Mouse (Mus musculus) megakaryocyte, embryonic 14.5 days (primary cell): Measurements from ENCODE around the gene Fkbp5. TPM values are rescaled to one million over a fixed set of nuclear protein-coding genes. Genes with fewer than 3 reads are reported as not detected.

Source experiments
- H3K27me3 ChIP-seq: replicated peaks from 2 replicates; pipeline ENCODE3; 2012; ENCODE audit warnings: inconsistent platforms
- H3K36me3 ChIP-seq: replicated peaks from 2 replicates; pipeline ENCODE3; 2012; ENCODE audit warnings: low read length, inconsistent platforms, mixed read lengths
- H3K4me1 ChIP-seq: 2 replicates; pipeline ENCODE4 v1.6.1; 2012; ENCODE audit warnings: inconsistent platforms
- H3K4me3 ChIP-seq: replicated peaks from 2 replicates; pipeline ENCODE3; 2012; ENCODE audit warnings: moderate library complexity, mild to moderate bottlenecking, inconsistent platforms
- H3K9me3 ChIP-seq: 2 replicates; pipeline ENCODE4 v1.6.1; 2012; ENCODE audit warnings: inconsistent platforms
- FLI1 ChIP-seq: IDR thresholded peaks from 2 replicates; pipeline ENCODE4 v1.6.1; 2012; ENCODE audit warnings: low read length, inconsistent platforms, mixed read lengths
- GATA1 ChIP-seq: IDR thresholded peaks from 3 replicates; pipeline ENCODE4 v1.6.1; 2012; ENCODE audit warnings: mixed read lengths, low read length, inconsistent platforms, borderline replicate concordance
- polyA plus RNA-seq: library from polyadenylated mRNA; stranded (reverse); fragments of >175 nt; gene quantifications from 2 replicates; pipeline ENCODE4 v1.2.3, GENCODE M21; 2012; ENCODE audit warnings: low replicate concordance; ENCODE audit not compliant: insufficient read depth

The Fkbp5 gene
- polyA plus RNA-seq, 1 experiment = 25.1 TPM

- Histone ChIP-seq H3K9me3 (no peaks in the 10 kb centered on the region; the same call in 1 of the 2 replicates), H3K36me3 (no peaks in the 10 kb centered on the region), H3K27me3 (peaks cover 49% of the 10 kb centered on the region), H3K4me1 (peaks cover 12% of the 10 kb centered on the region), H3K4me3 (peak overlapping the region; percentile 79)
- TF ChIP-seq GATA1 (no peak), FLI1 (no peak)
These were observed 131.0 kb downstream of the Fkbp5 start for GRCm38 (mm10) chr17:28386150-28386905.

- Histone ChIP-seq H3K36me3 (no peaks in the 10 kb centered on the region), H3K27me3 (peaks cover 59% of the 10 kb centered on the region), H3K4me3 (no peak overlapping the region), H3K4me1 (peaks cover 13% of the 10 kb centered on the region), H3K9me3 (no peaks in the 10 kb centered on the region; the same call in 1 of the 2 replicates)
- TF ChIP-seq FLI1 (no peak), GATA1 (no peak)
These were observed 133.0 kb downstream of the Fkbp5 start for GRCm38 (mm10) chr17:28384298-28384697.

- TF ChIP-seq FLI1 = no peak
- TF ChIP-seq GATA1 = no peak
- peaks cover 18% of the 10 kb centered on the region for H3K4me1 ChIP-seq
- H3K9me3 ChIP-seq = no peaks in the 10 kb centered on the region; the same call in 1 of the 2 replicates
- no peak overlapping the region for H3K4me3 ChIP-seq
- H3K36me3 ChIP-seq = no peaks in the 10 kb centered on the region
- peaks cover 45% of the 10 kb centered on the region for H3K27me3 ChIP-seq
These were observed 137.1 kb downstream of the Fkbp5 start for GRCm38 (mm10) chr17:28380255-28380654.

GRCm38 (mm10) chr17:28375592-28376061, 141.7 kb downstream of the Fkbp5 start:
- H3K27me3 ChIP-seq = peaks cover 48% of the 10 kb centered on the region

GRCm38 (mm10) chr17:28374494-28374893, 142.8 kb downstream of the Fkbp5 start:
- Histone ChIP-seq H3K9me3 (no peaks in the 10 kb centered on the region), H3K4me3 (no peak overlapping the region), H3K27me3 (peaks cover 38% of the 10 kb centered on the region), H3K36me3 (no peaks in the 10 kb centered on the region), H3K4me1 (peaks cover 31% of the 10 kb centered on the region)
- no peak for TF ChIP-seq GATA1
- TF ChIP-seq FLI1 = no peak

More at GRCm38 (mm10) chr17:28375592-28376061, 141.7 kb downstream of the Fkbp5 start:
- Histone ChIP-seq H3K4me1 (peaks cover 34% of the 10 kb centered on the region), H3K4me3 (peak overlapping the region; percentile 83), H3K36me3 (no peaks in the 10 kb centered on the region), H3K9me3 (no peaks in the 10 kb centered on the region)
- TF ChIP-seq GATA1 (no peak; the same call in 2 of the 3 replicates), FLI1 (no peak)

GRCm38 (mm10) chr17:28373821-28374220, 143.5 kb downstream of the Fkbp5 start:
- no peak for TF ChIP-seq GATA1
- TF ChIP-seq FLI1 = no peak
- peaks cover 31% of the 10 kb centered on the region for H3K4me1 ChIP-seq
- H3K27me3 ChIP-seq = peaks cover 36% of the 10 kb centered on the region
- H3K36me3 ChIP-seq = no peaks in the 10 kb centered on the region
- H3K9me3 ChIP-seq = no peaks in the 10 kb centered on the region
- peak overlapping the region; percentile 62 for H3K4me3 ChIP-seq

GRCm38 (mm10) chr17:28371941-28372340, 145.4 kb downstream of the Fkbp5 start:
- TF ChIP-seq GATA1 = no peak
- no peak for TF ChIP-seq FLI1
- H3K4me1 ChIP-seq = peaks cover 36% of the 10 kb centered on the region
- H3K36me3 ChIP-seq = no peaks in the 10 kb centered on the region
- H3K9me3 ChIP-seq = no peaks in the 10 kb centered on the region
- no peak overlapping the region for H3K4me3 ChIP-seq
- H3K27me3 ChIP-seq = peaks cover 28% of the 10 kb centered on the region

- H3K4me3 ChIP-seq = no peak overlapping the region
These were observed 146.0 kb downstream of the Fkbp5 start for GRCm38 (mm10) chr17:28371286-28371685.

GRCm38 (mm10) chr17:28369056-28369455, 148.3 kb downstream of the Fkbp5 start:
- Histone ChIP-seq H3K4me3 (no peak overlapping the region), H3K4me1 (peaks cover 26% of the 10 kb centered on the region), H3K9me3 (no peaks in the 10 kb centered on the region), H3K36me3 (no peaks in the 10 kb centered on the region), H3K27me3 (peaks cover 34% of the 10 kb centered on the region)
- no peak for TF ChIP-seq FLI1
- no peak for TF ChIP-seq GATA1

More at GRCm38 (mm10) chr17:28371286-28371685, 146.0 kb downstream of the Fkbp5 start:
- peaks cover 33% of the 10 kb centered on the region for H3K4me1 ChIP-seq
- H3K9me3 ChIP-seq = no peaks in the 10 kb centered on the region
- H3K27me3 ChIP-seq = peaks cover 28% of the 10 kb centered on the region
- TF ChIP-seq FLI1 (no peak), GATA1 (no peak)
- no peaks in the 10 kb centered on the region for H3K36me3 ChIP-seq

- TF ChIP-seq FLI1 (no peak), GATA1 (no peak)
- peaks cover 28% of the 10 kb centered on the region for H3K4me1 ChIP-seq
- peak overlapping the region; percentile 85 for H3K4me3 ChIP-seq
- peaks cover 40% of the 10 kb centered on the region for H3K27me3 ChIP-seq
- no peaks in the 10 kb centered on the region for H3K9me3 ChIP-seq
- no peaks in the 10 kb centered on the region for H3K36me3 ChIP-seq
These were observed 148.9 kb downstream of the Fkbp5 start for GRCm38 (mm10) chr17:28368449-28368848.
